Mouse (Mus musculus) lung, adult 2 months (tissue): ENCODE measurements around the gene Isca2.

Source experiments
- CTCF ChIP-seq: fragments of 200-500 bp; IDR thresholded peaks from 2 replicates; pipeline ENCODE4 v1.5.1; 2011; ENCODE audit warnings: mild to moderate bottlenecking, low read length, control low read depth; ENCODE audit not compliant: insufficient read depth
- POLR2A ChIP-seq: fragments of 200-500 bp; IDR thresholded peaks from 2 replicates; pipeline ENCODE4 v1.6.1; 2011; ENCODE audit warnings: low read depth, mild to moderate bottlenecking, control low read depth, low read length, borderline replicate concordance; ENCODE audit errors: extremely low read depth

DNA sequence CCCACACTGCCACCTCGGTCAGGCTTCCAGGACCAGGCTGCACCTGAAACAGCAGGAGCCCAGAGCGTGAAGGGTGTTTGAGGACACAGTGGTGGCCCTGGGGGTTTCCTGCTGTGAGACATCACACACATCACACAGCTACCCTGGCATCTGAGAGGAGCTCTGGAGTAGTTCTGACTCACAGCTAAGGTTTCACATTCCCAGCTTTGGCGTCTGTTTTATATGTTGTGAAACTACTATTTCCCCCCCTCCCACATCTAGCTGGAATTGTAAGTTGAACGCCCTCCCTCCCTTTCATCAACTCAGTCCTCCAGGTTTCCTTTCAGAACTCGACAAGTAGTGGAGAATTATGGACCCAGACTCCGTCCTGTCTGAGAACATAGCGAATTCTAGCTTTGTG, 8.3 kb upstream of the Isca2 start:
- TF ChIP-seq CTCF (no peak), POLR2A (no peak)
